Mouse (Mus musculus): ENCODE measurements around the gene Zbed4. TPM values are rescaled to one million over a fixed set of nuclear protein-coding genes. Genes with fewer than 3 reads are reported as not detected.
"Not testable (repeated sequence)": the region's sequence is repeated elsewhere in the genome, so short reads cannot be mapped to it uniquely, and the experiment has no call there.

Gene Zbed4
- polyA plus RNA-seq, 1 experiment from 2014 or later: 18.4 TPM

DNA sequence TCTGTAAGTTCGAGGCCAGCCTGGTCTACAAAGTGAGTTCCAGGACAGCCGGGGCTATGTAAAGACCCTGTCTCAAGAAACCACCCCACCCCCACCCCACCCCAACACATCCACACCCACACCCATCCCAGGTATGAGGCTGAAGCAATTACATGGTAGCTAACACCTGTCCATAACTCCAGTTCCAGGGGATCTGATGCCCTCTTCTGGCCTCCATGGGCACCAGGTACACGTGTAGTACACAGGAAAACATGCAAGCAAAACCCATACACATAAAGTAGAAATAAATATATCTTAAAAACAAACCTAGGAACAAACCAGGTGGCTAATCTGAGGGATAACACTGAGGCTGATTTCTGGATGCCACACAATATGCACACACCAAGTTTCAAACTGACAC is 61.8 kb downstream of the Zbed4 start:
- peaks cover 56% of the 10 kb centered on the region for H3K36me3 ChIP-seq (replicated peaks; ENCODE audit: control insufficient read depth, insufficient read depth)

DNA sequence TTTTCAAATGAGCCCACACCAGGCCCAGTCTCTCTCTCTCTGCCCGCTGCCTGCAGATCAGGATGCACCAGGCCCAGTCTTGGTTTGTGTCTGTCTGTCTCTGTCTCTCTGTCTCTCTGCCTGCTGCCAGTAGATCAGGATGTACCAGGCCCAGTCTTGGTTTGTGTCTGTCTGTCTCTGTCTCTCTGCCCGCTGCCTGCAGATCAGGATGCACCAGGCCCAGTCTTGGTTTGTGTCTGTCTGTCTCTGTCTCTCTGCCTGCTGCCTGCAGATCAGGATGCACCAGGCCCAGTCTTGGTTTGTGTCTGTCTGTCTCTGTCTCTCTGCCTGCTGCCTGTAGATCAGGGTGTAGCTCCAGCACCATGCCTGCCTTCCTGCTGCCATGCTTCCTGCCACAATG is 62.4 kb downstream of the Zbed4 start:
- H3K36me3 ChIP-seq (replicated peaks; ENCODE audit: control insufficient read depth, insufficient read depth): peaks cover 53% of the 10 kb centered on the region
- not testable (repeated sequence) for H3K4me3 ChIP-seq (replicated peaks; ENCODE audit: low read length); H3K9ac ChIP-seq; H3K4me1 ChIP-seq (replicated peaks; ENCODE audit: control insufficient read depth, insufficient read depth, low read length); H3K4me2 ChIP-seq (replicated peaks); H3K9me3 ChIP-seq (ENCODE audit: control insufficient read depth, low read length); DNase-seq (ENCODE audit: low spot score); H3K27ac ChIP-seq; ATAC-seq (ENCODE audit: low FRiP score); H3K27me3 ChIP-seq (ENCODE audit: control insufficient read depth, insufficient read depth, low read length)
- 100% methylated on average over 2 of the region's 2 CpGs for WGBS

More for the DNA sequence above, 61.8 kb downstream of the Zbed4 start:
- H3K4me1 ChIP-seq (replicated peaks; ENCODE audit: control insufficient read depth, insufficient read depth, low read length): peaks cover under 1% of the 10 kb centered on the region; the same call in 1 of the 2 replicates
- no peak overlapping the region for H3K4me2 ChIP-seq (replicated peaks)
- H3K27ac ChIP-seq: no peak overlapping the region
- H3K4me3 ChIP-seq (replicated peaks; ENCODE audit: low read length): no peak overlapping the region
- DNase-seq (ENCODE audit: low spot score) (no peak), ATAC-seq (ENCODE audit: low FRiP score) (no peak)
- no peaks in the 10 kb centered on the region for H3K9me3 ChIP-seq (ENCODE audit: control insufficient read depth, low read length)
- H3K27me3 ChIP-seq (ENCODE audit: control insufficient read depth, insufficient read depth, low read length): no peaks in the 10 kb centered on the region
- WGBS: 94% methylated on average over 3 of the region's 3 CpGs
- no peak overlapping the region for H3K9ac ChIP-seq

DNA sequence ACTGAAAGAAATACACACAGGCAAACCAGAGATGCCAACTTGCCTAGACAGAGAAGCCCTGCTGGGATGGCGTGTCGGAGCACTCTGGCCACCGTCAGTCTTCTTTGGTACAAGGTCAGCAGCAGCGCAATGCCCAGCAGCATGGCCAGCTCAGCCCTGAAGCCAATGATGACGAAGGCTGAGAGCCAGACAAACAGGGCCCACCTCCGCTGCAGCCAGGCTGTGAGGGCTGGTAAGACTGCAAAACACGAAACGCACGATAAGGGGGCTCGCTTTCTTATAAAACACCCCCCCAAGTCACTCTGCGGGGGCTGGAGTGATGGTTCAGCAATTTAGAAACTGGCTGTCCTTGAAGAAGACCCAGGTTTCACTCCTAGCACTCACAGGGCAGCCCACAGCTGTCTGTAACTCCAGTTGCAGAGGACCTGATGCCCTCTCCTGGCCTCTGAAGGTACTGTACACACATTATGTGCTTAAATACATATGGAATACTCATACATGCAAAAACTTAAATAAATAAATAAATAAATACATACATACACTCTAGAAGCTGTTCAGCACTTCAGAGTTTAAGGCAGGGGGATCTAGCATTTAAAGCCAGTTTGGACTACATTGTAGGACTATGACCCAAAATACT is 63.1 kb downstream of the Zbed4 start:
- 95% methylated on average over 11 of the region's 11 CpGs for WGBS
- H3K4me2 ChIP-seq (replicated peaks): no peak overlapping the region
- H3K36me3 ChIP-seq (replicated peaks; ENCODE audit: control insufficient read depth, insufficient read depth): peaks cover 46% of the 10 kb centered on the region
- H3K9ac ChIP-seq: no peak overlapping the region
- no peaks in the 10 kb centered on the region for H3K9me3 ChIP-seq (ENCODE audit: control insufficient read depth, low read length)
- H3K27ac ChIP-seq: no peak overlapping the region
- H3K27me3 ChIP-seq (ENCODE audit: control insufficient read depth, insufficient read depth, low read length): no peaks in the 10 kb centered on the region
- ATAC-seq (ENCODE audit: low FRiP score) (no peak), DNase-seq (ENCODE audit: low spot score) (no peak)
- peaks cover 5% of the 10 kb centered on the region for H3K4me1 ChIP-seq (replicated peaks; ENCODE audit: control insufficient read depth, insufficient read depth, low read length)
- H3K4me3 ChIP-seq (replicated peaks; ENCODE audit: low read length): no peak overlapping the region

DNA sequence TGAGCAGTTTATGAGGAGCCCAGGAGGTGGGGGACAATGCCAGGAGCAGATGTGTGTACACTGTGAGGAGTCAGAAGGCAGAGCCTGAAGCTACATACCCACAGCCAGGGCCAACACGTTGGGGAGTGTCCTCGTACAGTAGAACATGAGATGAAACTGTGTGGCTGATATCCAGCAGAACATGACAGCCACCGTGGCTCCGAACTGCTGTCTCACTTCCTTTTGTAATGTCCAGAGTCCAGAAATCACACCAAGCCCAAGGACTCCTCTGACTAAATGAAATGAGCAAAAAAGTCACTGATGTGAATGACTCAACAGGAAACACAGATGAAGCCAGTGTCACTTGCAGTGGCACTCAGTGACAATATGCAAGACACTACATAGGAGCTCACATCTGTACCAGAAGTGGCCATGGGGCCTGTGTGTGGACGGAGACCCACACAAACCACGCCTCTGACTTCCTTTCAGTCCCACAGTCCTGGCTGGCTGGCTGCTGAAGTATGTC is 63.8 kb downstream of the Zbed4 start:
- 88% methylated on average over 6 of the region's 6 CpGs for WGBS

DNA sequence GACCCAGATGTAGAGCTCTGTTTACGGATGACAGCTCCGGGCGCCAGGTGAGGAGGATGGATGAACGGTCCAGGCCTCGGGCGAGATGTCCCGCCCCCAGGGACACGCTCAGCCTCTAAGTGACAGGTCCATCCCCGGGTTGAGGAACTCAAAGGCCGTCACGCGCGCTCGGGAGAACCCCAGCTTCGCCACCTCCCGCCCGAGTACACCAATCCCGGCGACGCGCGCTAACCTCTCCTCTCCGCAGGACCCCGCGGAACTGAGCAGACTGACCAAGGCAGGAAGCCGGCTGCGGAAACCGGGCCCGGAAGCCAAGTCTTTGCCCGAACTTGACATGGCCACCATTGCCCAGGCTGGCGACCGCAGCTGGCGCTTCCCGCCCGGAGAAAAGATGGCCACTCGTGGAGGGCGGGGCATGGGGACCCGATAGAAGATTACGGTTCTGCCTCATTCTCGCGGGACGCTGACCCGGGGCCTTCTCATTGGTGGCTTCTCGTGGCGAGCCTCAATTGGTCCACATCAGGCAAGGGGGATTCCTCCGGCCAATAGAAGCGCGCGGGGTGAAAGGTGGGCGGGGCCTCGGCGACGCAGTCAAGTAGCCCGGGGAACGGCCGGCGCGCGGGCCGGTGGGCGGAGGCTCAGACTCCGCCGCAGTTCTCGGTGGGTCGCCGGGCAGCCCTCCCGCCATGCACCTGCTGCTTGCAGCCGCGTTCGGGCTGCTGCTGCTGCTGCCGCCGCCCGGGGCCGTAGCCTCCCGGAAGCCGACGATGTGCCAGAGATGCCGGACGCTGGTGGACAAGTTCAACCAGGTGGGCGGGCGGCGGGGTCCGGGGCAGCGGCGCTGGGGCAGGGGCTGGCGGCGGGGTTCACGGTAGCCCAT is 67.8 kb downstream of the Zbed4 start, which contains the start of the genes Alg12 and Creld2:
TSS of gene Alg12 (minus strand) at position 293 of the 880 bp plus-strand sequence.
TSS of gene Creld2 (plus strand) at position 621 of the 880 bp plus-strand sequence.
- under 1% methylated on average over 88 of the region's 88 CpGs for WGBS
- peak within 1 kb of the TSS; percentile 93 for H3K4me3 ChIP-seq (replicated peaks; ENCODE audit: low read length)
- peaks cover 40% of the 10 kb centered on the region for H3K36me3 ChIP-seq (replicated peaks; ENCODE audit: control insufficient read depth, insufficient read depth)
- DNase-seq (ENCODE audit: low spot score) (peak; percentile 97), ATAC-seq (ENCODE audit: low FRiP score) (peak; percentile 99)
- H3K9me3 ChIP-seq (ENCODE audit: control insufficient read depth, low read length): no peaks in the 10 kb centered on the region
- H3K4me1 ChIP-seq (replicated peaks; ENCODE audit: control insufficient read depth, insufficient read depth, low read length): peaks cover 18% of the 10 kb centered on the region
- H3K9ac ChIP-seq: peak within 1 kb of the TSS; percentile 85
- peak within 1 kb of the TSS; percentile 73 for H3K27ac ChIP-seq
- no peaks in the 10 kb centered on the region for H3K27me3 ChIP-seq (ENCODE audit: control insufficient read depth, insufficient read depth, low read length)
- H3K4me2 ChIP-seq (replicated peaks): peak within 1 kb of the TSS; percentile 87

More for the DNA sequence above, 63.8 kb downstream of the Zbed4 start:
- Histone ChIP-seq H3K4me2 (replicated peaks) (no peak overlapping the region), H3K4me3 (replicated peaks; ENCODE audit: low read length) (no peak overlapping the region), H3K27ac (no peak overlapping the region), H3K9me3 (ENCODE audit: control insufficient read depth, low read length) (no peaks in the 10 kb centered on the region), H3K27me3 (ENCODE audit: control insufficient read depth, insufficient read depth, low read length) (no peaks in the 10 kb centered on the region), H3K9ac (no peak overlapping the region), H3K36me3 (replicated peaks; ENCODE audit: control insufficient read depth, insufficient read depth) (peaks cover 40% of the 10 kb centered on the region), H3K4me1 (replicated peaks; ENCODE audit: control insufficient read depth, insufficient read depth, low read length) (peaks cover 9% of the 10 kb centered on the region)
- DNase-seq (ENCODE audit: low spot score) (no peak), ATAC-seq (ENCODE audit: low FRiP score) (no peak)

DNA sequence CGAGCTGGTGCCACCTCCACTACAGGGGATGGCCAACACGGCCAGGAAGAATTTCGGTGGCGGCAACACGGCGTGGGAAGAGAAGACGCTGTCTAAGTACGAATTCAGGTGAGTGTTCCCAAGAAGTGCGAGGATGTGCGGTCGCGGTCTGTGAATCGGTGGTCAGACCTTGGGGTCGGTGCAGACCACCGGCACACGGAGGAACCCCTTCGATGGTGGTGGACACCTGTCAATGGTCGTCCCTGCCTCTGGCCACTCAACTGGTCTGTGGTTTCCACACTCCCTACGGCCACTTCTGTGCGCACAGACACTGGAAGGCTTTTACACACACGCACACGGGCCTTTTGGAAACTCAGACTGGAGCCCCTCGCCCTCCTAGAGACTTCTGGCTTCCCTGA is 68.4 kb downstream of the Zbed4 start:
- no peak for DNase-seq (ENCODE audit: low spot score)
- ATAC-seq (ENCODE audit: low FRiP score): no peak
- Histone ChIP-seq H3K27ac (peak overlapping the region; percentile 71), H3K4me2 (replicated peaks) (peak overlapping the region; percentile 87), H3K27me3 (ENCODE audit: control insufficient read depth, insufficient read depth, low read length) (no peaks in the 10 kb centered on the region), H3K9me3 (ENCODE audit: control insufficient read depth, low read length) (no peaks in the 10 kb centered on the region), H3K4me3 (replicated peaks; ENCODE audit: low read length) (peak overlapping the region; percentile 93), H3K36me3 (replicated peaks; ENCODE audit: control insufficient read depth, insufficient read depth) (peaks cover 42% of the 10 kb centered on the region), H3K4me1 (replicated peaks; ENCODE audit: control insufficient read depth, insufficient read depth, low read length) (peaks cover 18% of the 10 kb centered on the region), H3K9ac (peak overlapping the region; percentile 85)
- 1% methylated on average over 23 of the region's 23 CpGs for WGBS

DNA sequence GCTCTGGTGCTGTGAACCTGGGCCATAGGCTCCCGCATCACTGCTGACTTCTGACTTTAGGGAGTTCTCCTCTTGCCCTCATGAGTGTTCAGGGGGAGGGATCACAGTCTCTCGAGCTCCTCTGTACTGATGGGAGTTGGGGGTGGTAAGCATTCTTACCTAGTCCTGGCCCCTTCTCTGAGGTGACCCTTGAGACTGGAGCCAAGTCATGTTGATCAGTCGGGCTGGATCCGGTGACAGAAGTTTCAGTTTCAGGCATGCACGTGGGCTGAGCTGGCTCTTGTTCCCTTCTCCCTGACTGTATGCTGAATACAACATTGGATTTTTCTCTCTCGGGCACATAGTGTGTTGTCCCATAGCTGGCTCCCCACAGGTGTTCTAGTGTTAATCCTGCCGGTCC is 69.9 kb downstream of the Zbed4 start:
- DNase-seq (ENCODE audit: low spot score) (no peak), ATAC-seq (ENCODE audit: low FRiP score) (no peak)
- Histone ChIP-seq H3K4me1 (replicated peaks; ENCODE audit: control insufficient read depth, insufficient read depth, low read length) (peaks cover 18% of the 10 kb centered on the region), H3K27me3 (ENCODE audit: control insufficient read depth, insufficient read depth, low read length) (no peaks in the 10 kb centered on the region), H3K27ac (no peak overlapping the region), H3K4me3 (replicated peaks; ENCODE audit: low read length) (no peak overlapping the region), H3K9me3 (ENCODE audit: control insufficient read depth, low read length) (no peaks in the 10 kb centered on the region), H3K36me3 (replicated peaks; ENCODE audit: control insufficient read depth, insufficient read depth) (peaks cover 50% of the 10 kb centered on the region), H3K9ac (no peak overlapping the region), H3K4me2 (replicated peaks) (no peak overlapping the region)
- WGBS: 89% methylated on average over 7 of the region's 7 CpGs

DNA sequence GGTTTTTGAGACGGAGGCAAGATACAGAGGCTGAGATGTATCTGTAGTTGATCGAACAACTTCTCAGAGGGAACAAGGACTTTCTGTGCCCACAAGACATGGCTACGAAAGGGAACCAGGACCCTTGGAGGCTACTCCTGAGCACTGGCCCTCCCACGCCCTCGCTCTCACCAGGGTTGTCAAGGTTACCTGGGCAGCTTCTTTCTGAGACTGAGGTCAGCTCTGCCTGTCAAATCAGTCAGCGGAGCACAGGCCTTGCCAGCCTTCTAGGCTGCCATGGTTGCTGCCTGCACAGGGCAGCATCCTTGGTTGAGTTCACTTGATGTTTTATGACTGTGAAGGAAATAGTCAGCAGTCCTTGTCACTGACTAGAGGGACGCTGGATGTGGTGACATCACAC is 71.1 kb downstream of the Zbed4 start:
- Histone ChIP-seq H3K9me3 (ENCODE audit: control insufficient read depth, low read length) (no peaks in the 10 kb centered on the region), H3K4me3 (replicated peaks; ENCODE audit: low read length) (no peak overlapping the region), H3K27ac (no peak overlapping the region), H3K4me1 (replicated peaks; ENCODE audit: control insufficient read depth, insufficient read depth, low read length) (peaks cover 18% of the 10 kb centered on the region), H3K4me2 (replicated peaks) (no peak overlapping the region), H3K9ac (no peak overlapping the region), H3K27me3 (ENCODE audit: control insufficient read depth, insufficient read depth, low read length) (no peaks in the 10 kb centered on the region), H3K36me3 (replicated peaks; ENCODE audit: control insufficient read depth, insufficient read depth) (peaks cover 61% of the 10 kb centered on the region)
- DNase-seq (ENCODE audit: low spot score) (no peak), ATAC-seq (ENCODE audit: low FRiP score) (no peak)
- 95% methylated on average over 7 of the region's 7 CpGs for WGBS

DNA sequence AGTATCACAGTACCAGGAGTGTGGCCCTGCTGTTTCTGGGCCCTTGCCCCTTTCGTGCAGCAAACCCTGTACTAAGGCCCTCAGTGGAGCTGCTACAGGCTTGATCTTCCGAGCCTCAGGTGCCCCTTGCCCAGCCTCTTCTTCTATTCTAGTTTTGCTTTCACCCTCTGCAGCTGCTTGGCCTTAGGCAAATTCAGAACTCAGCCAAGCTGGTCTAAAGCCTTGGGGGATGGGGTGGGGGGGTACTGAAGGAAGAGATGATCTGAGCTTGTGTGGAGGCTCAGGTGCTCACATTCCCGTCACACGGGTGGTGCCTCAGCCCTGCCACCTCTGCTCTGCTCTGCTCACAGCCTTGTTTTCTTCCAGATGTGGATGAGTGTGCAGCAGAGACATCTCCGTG is 71.9 kb downstream of the Zbed4 start:
- peaks cover 16% of the 10 kb centered on the region for H3K4me1 ChIP-seq (replicated peaks; ENCODE audit: control insufficient read depth, insufficient read depth, low read length)
- ATAC-seq (ENCODE audit: low FRiP score) (no peak), DNase-seq (ENCODE audit: low spot score) (no peak)
- no peak overlapping the region for H3K9ac ChIP-seq
- no peak overlapping the region for H3K4me2 ChIP-seq (replicated peaks)
- no peak overlapping the region for H3K4me3 ChIP-seq (replicated peaks; ENCODE audit: low read length)
- WGBS: 92% methylated on average over 5 of the region's 5 CpGs
- no peaks in the 10 kb centered on the region for H3K27me3 ChIP-seq (ENCODE audit: control insufficient read depth, insufficient read depth, low read length)
- no peak overlapping the region for H3K27ac ChIP-seq
- no peaks in the 10 kb centered on the region for H3K9me3 ChIP-seq (ENCODE audit: control insufficient read depth, low read length)
- peaks cover 61% of the 10 kb centered on the region for H3K36me3 ChIP-seq (replicated peaks; ENCODE audit: control insufficient read depth, insufficient read depth)
